ENCODE assay signal across 9 mouse cellular contexts in genomic region chr16:36934841-36935620, GRCm38 (mm10). TPM values are rescaled to one million over a fixed set of nuclear protein-coding genes. Genes with fewer than 3 reads are reported as not detected.
A peak's percentile ranks its signal among the peaks of the same experiment; 100 is the strongest.
DNase-seq lines count a peak whose midpoint lies in the region; TF ChIP-seq lines count a peak whose summit lies in the region.
"Had no signal": no experiment of that assay in that cellular context is flagged by ENCODE, and none has a peak within 500 bp of the region (broad histone marks: within the 10 kb centered on the region; RNA-seq: fewer than 3 reads in every experiment).

Gene Hcls1 (plus strand): TSS chr16:36934983.

- H3K4me3 ChIP-seq in kidney, adult 2 months (ENCODE audit: insufficient read depth, low read depth, low read length) = peak within 1 kb of the TSS; percentile 41
- H3K4me3 ChIP-seq in brown adipose tissue, adult 24 weeks (ENCODE audit: insufficient read depth, low read depth, low read length) = peak within 1 kb of the TSS; percentile 61
- H3K4me3 ChIP-seq: limb, embryonic 13.5 days had no signal

- no peaks in the 10 kb centered on the region for H3K27me3 ChIP-seq in kidney, adult 2 months (replicated peaks; ENCODE audit: control insufficient read depth, insufficient read depth, low read length)
- H3K27me3 ChIP-seq: limb, embryonic 13.5 days had no signal

- no peaks in the 10 kb centered on the region; the same call in 1 of the 2 replicates for H3K36me3 ChIP-seq in kidney, adult 2 months (ENCODE audit: control insufficient read depth, insufficient read depth, low read length)

- intact Hi-C loops in left cerebral cortex, postnatal 25 days (cut with DNase I) = no loop called here

- peaks cover 6% of the 10 kb centered on the region; the same call in 1 of the 2 replicates for H3K4me1 ChIP-seq in kidney, adult 2 months (ENCODE audit: control insufficient read depth, insufficient read depth, low read length)
- peaks cover 9% of the 10 kb centered on the region; the same call in 1 of the 2 replicates for H3K4me1 ChIP-seq in brown adipose tissue, adult 24 weeks (ENCODE audit: control insufficient read depth, insufficient read depth, insufficient read length, low read length)

- WGBS in kidney, adult 2 months = 73% methylated on average over 7 of the region's 7 CpGs

- TF ChIP-seq POLR2A in kidney, adult 2 months (IDR thresholded peaks at IDR 0.05; ENCODE audit: low read depth, low read length) = no peak

- peak within 1 kb of the TSS; percentile 57 for H3K27ac ChIP-seq in kidney, adult 2 months (ENCODE audit: insufficient read depth, low read depth, low read length)
- H3K27ac ChIP-seq in brown adipose tissue, adult 24 weeks (replicated peaks; ENCODE audit: low read depth, low read length) = peak within 1 kb of the TSS; percentile 96
- H3K27ac ChIP-seq: limb, embryonic 13.5 days had no signal

- TF ChIP-seq CTCF in kidney, adult 2 months (conservative IDR thresholded peaks at IDR 0.05; ENCODE audit: insufficient read depth, insufficient read length, low read depth, low read length) = no peak

- peak; percentile 42 for DNase-seq in kidney, adult 2 months
- DNase-seq in kidney, adult 18-20 months = no peak
- DNase-seq in induced T-regulatory cell, adult 2 months (ENCODE audit: low read depth) = peak; percentile 90
- DNase-seq in lung, postnatal 36 days = peak; percentile 74
- DNase-seq in thymus, postnatal 14 days = peak; percentile 86
- no peak for DNase-seq in ovary, adult 18-20 months (ENCODE audit: low spot score)
- DNase-seq in left cerebral cortex, postnatal 25 days (ENCODE audit: low spot score in 2 of 2) = no peak

RNA-seq across cellular contexts. Expression of gene Hcls1, which starts in this region (rescaled TPM):
- 5.8 and 10.9 TPM in 2 replicates for polyA plus RNA-seq in kidney, adult 2 months (2012; rRNA removed)
- 5.9 and 7.8 TPM in 2 replicates for polyA plus RNA-seq in brown adipose tissue, adult 24 weeks (2012; ENCODE audit: insufficient read depth, insufficient read length, missing spikeins)
- total RNA-seq in left cerebral cortex, postnatal 25 days (2021) = 1 to 10 TPM; 4.3 to 4.8 TPM

Comparison
In these comparisons a context has a peak if more than half of its experiments do, and no peak if none do; other contexts are left out.
1. DNase-seq: peak in kidney, adult 2 months (single experiment), induced T-regulatory cell, adult 2 months (single experiment), lung, postnatal 36 days (single experiment) and thymus, postnatal 14 days (single experiment); none in kidney, adult 18-20 months (single experiment), ovary, adult 18-20 months (single experiment) and left cerebral cortex, postnatal 25 days (0 of 2).